Mouse (Mus musculus) B cell, adult 67 days (primary cell): ENCODE data around the gene Stoml3. TPM values are rescaled to one million over a fixed set of nuclear protein-coding genes. Genes with fewer than 3 reads are reported as not detected.

Experiments
- total RNA-seq, 2 experiments: library from RNA; stranded (reverse); gene quantifications; 4 replicates each; pipeline ENCODE4 v1.2.4; 2023

The Stoml3 gene
- not detected for total RNA-seq

GRCm38 (mm10) chr3:53488353-53488752 lies at the start of gene Stoml3:
Gene Stoml3, plus strand, starts transcription at chr3:53488653.

GRCm38 (mm10) chr3:53463046-53463764 lies 25.2 kb upstream of the Stoml3 start, which contains the start of the genes Nhlrc3 and Proser1:
Gene Nhlrc3, minus strand, starts transcription at chr3:53463332.
Gene Proser1, plus strand, starts transcription at chr3:53463666.

Other genes with a start within 250 kb of the Stoml3 start
- gene Nhlrc3, start 25.3 kb upstream of the Stoml3 start, total RNA-seq, result 10 to 100 TPM; 16.3 to 17.2 TPM
- gene Proser1, start 25.0 kb upstream of the Stoml3 start, total RNA-seq, result 10 to 100 TPM; 51.4 to 58.9 TPM
- not detected for gene Frem2, start 168.7 kb downstream of the Stoml3 start, total RNA-seq